Mouse (Mus musculus) liver, embryonic 13.5 days (tissue): ENCODE measurements around the gene Gm14403. TPM values are rescaled to one million over a fixed set of nuclear protein-coding genes. Genes with fewer than 3 reads are reported as not detected.

Source experiments
- polyA plus RNA-seq: library from polyadenylated mRNA; unstranded; fragments of >200 nt; fragmentation: Nextera tagmentation; extraction: Ambion mirVana; gene quantifications from 2 replicates; pipeline ENCODE4 v1.2.1, GENCODE M21; 2015

The Gm14403 gene
- polyA plus RNA-seq, 1 experiment from 2014 or later, result 1.3 TPM

Other genes with a start within 250 kb of the Gm14403 start
- not detected in 2 replicates for gene Gm14409, start 231.2 kb upstream of the Gm14403 start, polyA plus RNA-seq
- not detected in 2 replicates for gene Gm14412, start 173.9 kb upstream of the Gm14403 start, polyA plus RNA-seq
- gene Gm14418, start 99.9 kb upstream of the Gm14403 start, polyA plus RNA-seq, result 1.2 and 1.6 TPM in 2 replicates
- 2.5 and 3.2 TPM in 2 replicates for gene Zfp970, start 33.5 kb upstream of the Gm14403 start, polyA plus RNA-seq
- not detected in 2 replicates for gene Gm14406, start 80.0 kb downstream of the Gm14403 start, polyA plus RNA-seq